Mouse (Mus musculus) ES-E14 (cell line): Measurements from ENCODE around the gene Asic2. TPM values are rescaled to one million over a fixed set of nuclear protein-coding genes. Genes with fewer than 3 reads are reported as not detected.

ENCODE experiments used
- DNase-seq: peaks from one replicate; pipeline ENCODE4 v3.0.0-alpha.2; 2013; ENCODE audit warnings: low read depth, low spot score
- H3K27ac ChIP-seq: 2 replicates; pipeline ENCODE4 v1.5.1; 2012; ENCODE audit warnings: low read depth, mild to moderate bottlenecking, low read length, moderate library complexity, mixed read lengths; ENCODE audit not compliant: poor library complexity, insufficient read depth, severe bottlenecking
- H3K36me3 ChIP-seq: 2 replicates; pipeline ENCODE4 v1.6.1; 2012; ENCODE audit warnings: mild to moderate bottlenecking, low read length, moderate library complexity, mixed read lengths; ENCODE audit not compliant: control insufficient read depth, poor library complexity, insufficient read depth, severe bottlenecking
- H3K4me1 ChIP-seq, 2 experiments: fragments of 150-350 bp in 1 of 2; sonication (generic) in 1 of 2; 2 replicates each; pipeline ENCODE4 v1.6.1; 2012; ENCODE audit warnings: low read length in 2 of 2, mild to moderate bottlenecking in 1 of 2, mixed read lengths in 1 of 2; ENCODE audit not compliant: control insufficient read depth in 2 of 2, insufficient read depth in 2 of 2, poor library complexity in 1 of 2
- H3K4me3 ChIP-seq, 2 experiments: fragments of 150-350 bp in 1 of 2; sonication (generic) in 1 of 2; 2 replicates each; pipeline ENCODE4 v1.5.1; 2012; ENCODE audit warnings: low read length in 2 of 2, low read depth in 1 of 2, mild to moderate bottlenecking in 1 of 2, mixed read lengths in 1 of 2; ENCODE audit not compliant: insufficient read depth in 1 of 2, poor library complexity in 1 of 2, severe bottlenecking in 1 of 2
- H3K9ac ChIP-seq: 2 replicates; pipeline ENCODE4 v1.6.1; 2012; ENCODE audit warnings: low read depth, mild to moderate bottlenecking, low read length, mixed read lengths; ENCODE audit not compliant: poor library complexity, insufficient read depth, severe bottlenecking
- H3K9me3 ChIP-seq: fragments of 150-350 bp; sonication (generic); 2 replicates; pipeline ENCODE4 v1.6.1; 2012; ENCODE audit warnings: low read depth, mild to moderate bottlenecking, low read length; ENCODE audit not compliant: control insufficient read depth, insufficient read depth
- CHD2 ChIP-seq: IDR thresholded peaks from 2 replicates; pipeline ENCODE4 v1.6.1; 2014; ENCODE audit warnings: mild to moderate bottlenecking, low read depth, low read length, inconsistent platforms
- HCFC1 ChIP-seq: IDR thresholded peaks from 2 replicates; pipeline ENCODE4 v1.6.1; 2012; ENCODE audit warnings: low read length, inconsistent platforms, borderline replicate concordance; ENCODE audit not compliant: insufficient read depth
- MAFK ChIP-seq: IDR thresholded peaks from 2 replicates; pipeline ENCODE4 v1.6.1; 2014; ENCODE audit warnings: mild to moderate bottlenecking, low read depth, low read length, inconsistent platforms; ENCODE audit not compliant: insufficient read depth
- ZC3H11A ChIP-seq: IDR thresholded peaks from 2 replicates; pipeline ENCODE4 v1.6.1; 2012; ENCODE audit warnings: low read depth, mild to moderate bottlenecking, inconsistent platforms, low read length, borderline replicate concordance
- ZNF384 ChIP-seq: IDR thresholded peaks from 2 replicates; pipeline ENCODE4 v1.6.1; 2012; ENCODE audit warnings: low read depth, low read length, inconsistent platforms
- in situ Hi-C, 2 experiments: fragments of 600-800 bp; cut with MboI; formaldehyde crosslinking; loops; one replicate each; pipeline ENCODE4 v1.15.1; 2025; ENCODE audit warnings: low sequenced_read_pairs in 2 of 2, inconsistent platforms in 1 of 2; ENCODE audit not compliant: unreplicated experiment in 2 of 2
- total RNA-seq: library from RNA; depleted of rRNA; stranded (reverse); fragments of 300-350 nt; gene quantifications from 2 replicates; pipeline ENCODE4 v1.2.3, GENCODE M21; 2012

Gene Asic2
- total RNA-seq, 1 experiment = 0.13 TPM

- Histone ChIP-seq H3K4me3 (no peak overlapping the region), H3K9ac (no peak overlapping the region), H3K9me3 (no peaks in the 10 kb centered on the region), H3K36me3 (no peaks in the 10 kb centered on the region), H3K27ac (no peak overlapping the region), H3K4me1 (no peaks in the 10 kb centered on the region)
- DNase-seq = no peak
- TF ChIP-seq ZC3H11A (no peak), CHD2 (no peak), ZNF384 (no peak), HCFC1 (no peak), MAFK (no peak)
- in situ Hi-C loops = no loop called here
Measured at GRCm38 (mm10) chr11:81100829-81101228, 867.4 kb downstream of the Asic2 start.

DNA sequence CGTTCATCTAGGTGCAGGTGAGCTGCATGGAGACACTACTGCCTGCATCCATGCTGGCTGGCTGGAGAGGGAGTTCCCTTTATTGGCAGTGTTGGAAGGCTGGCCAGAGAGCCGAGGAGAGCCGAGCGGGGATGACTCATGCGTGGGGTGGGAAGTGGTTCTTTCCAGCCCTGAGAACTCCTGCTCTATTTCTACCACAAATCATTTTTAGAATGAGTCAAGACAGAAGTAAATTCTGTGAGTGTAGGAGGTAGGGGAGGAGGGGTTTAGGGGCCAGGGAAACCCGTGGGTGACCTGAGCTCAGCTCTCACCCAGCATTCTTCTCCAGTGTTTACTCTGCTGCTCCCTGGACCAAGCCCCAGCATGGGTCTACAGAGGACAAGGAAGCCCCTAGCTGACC lies 872.2 kb downstream of the Asic2 start:
- TF ChIP-seq CHD2 (no peak), HCFC1 (no peak), ZC3H11A (no peak), ZNF384 (no peak), MAFK (no peak)
- Histone ChIP-seq H3K36me3 (no peaks in the 10 kb centered on the region), H3K4me3 (no peak overlapping the region), H3K9ac (no peak overlapping the region), H3K9me3 (no peaks in the 10 kb centered on the region), H3K4me1 (no peaks in the 10 kb centered on the region), H3K27ac (no peak overlapping the region)
- in situ Hi-C loops = no loop called here
- DNase-seq = no peak

GRCm38 (mm10) chr11:81094581-81094980 lies 873.7 kb downstream of the Asic2 start:
- in situ Hi-C loops = no loop called here
- Histone ChIP-seq H3K4me1 (no peaks in the 10 kb centered on the region), H3K27ac (no peak overlapping the region), H3K9ac (no peak overlapping the region), H3K9me3 (no peaks in the 10 kb centered on the region), H3K4me3 (no peak overlapping the region), H3K36me3 (no peaks in the 10 kb centered on the region)
- DNase-seq = no peak
- TF ChIP-seq CHD2 = no peak
- no peak for TF ChIP-seq MAFK
- no peak for TF ChIP-seq ZNF384
- TF ChIP-seq HCFC1 = no peak
- TF ChIP-seq ZC3H11A = no peak

- no peak for DNase-seq
- no peak overlapping the region for H3K9ac ChIP-seq
- H3K4me3 ChIP-seq = no peak overlapping the region
- TF ChIP-seq HCFC1 (no peak), ZNF384 (no peak), MAFK (no peak), ZC3H11A (no peak), CHD2 (no peak)
- no peaks in the 10 kb centered on the region for H3K9me3 ChIP-seq
- in situ Hi-C loops = no loop called here
- no peak overlapping the region for H3K27ac ChIP-seq
- no peaks in the 10 kb centered on the region for H3K36me3 ChIP-seq
- H3K4me1 ChIP-seq = no peaks in the 10 kb centered on the region
Measured at GRCm38 (mm10) chr11:81092161-81092560, 876.1 kb downstream of the Asic2 start.

DNA sequence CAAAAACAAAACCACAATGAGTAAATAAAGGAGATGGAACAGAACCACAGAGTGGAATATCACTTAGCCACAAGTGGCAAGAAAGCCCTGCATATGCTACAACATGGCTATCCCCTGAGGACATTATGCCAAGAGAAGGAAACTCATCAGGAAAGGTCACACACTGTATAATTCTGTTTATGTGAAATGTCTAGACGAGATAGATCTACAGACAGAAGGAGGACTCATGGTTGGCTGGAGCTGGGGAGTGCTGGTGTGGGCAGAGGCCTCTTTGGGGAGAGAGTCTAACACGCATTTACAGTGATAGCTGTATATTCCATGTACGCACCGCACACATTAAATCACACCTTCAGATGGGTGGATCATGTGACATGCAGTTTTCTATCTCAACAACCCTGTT lies 884.4 kb downstream of the Asic2 start:
- TF ChIP-seq ZC3H11A (no peak), MAFK (no peak), ZNF384 (no peak), HCFC1 (no peak), CHD2 (no peak)
- Histone ChIP-seq H3K27ac (no peak overlapping the region), H3K4me3 (no peak overlapping the region), H3K9me3 (no peaks in the 10 kb centered on the region), H3K9ac (no peak overlapping the region), H3K4me1 (peaks cover 2% of the 10 kb centered on the region in 2 experiments; a peak in 1 of 4 replicates), H3K36me3 (no peaks in the 10 kb centered on the region)
- in situ Hi-C loops = no loop called here
- DNase-seq = no peak
